Comparison of ENCODE assay signal across 34 mouse cellular contexts in genomic region chr6:106792486-106792885, GRCm38 (mm10). TPM values are rescaled to one million over a fixed set of nuclear protein-coding genes. Genes with fewer than 3 reads are reported as not detected.
"Had no signal": no experiment of that assay in that cellular context is flagged by ENCODE, and none has a peak within 500 bp of the region (broad histone marks: within the 10 kb centered on the region; RNA-seq: fewer than 3 reads in every experiment).

No protein-coding gene starts in this region.

- DNase-seq: cerebellum, adult 2 months; cerebellum, adult 8-10 months; cerebellum, adult 9-11 months; cerebellum, postnatal 10 days; cerebellum, postnatal 14 days; cerebellum, postnatal 25 days; cerebellum, postnatal 36 days; embryo, embryonic 11 days; forebrain, postnatal 0 days; gastrocnemius, adult 2 months; gastrocnemius, postnatal 10 days; gastrocnemius, postnatal 14 days; gastrocnemius, postnatal 25 days; heart, adult 11 months; heart, adult 18-20 months; heart, adult 2 months had no signal

- H3K9ac ChIP-seq: embryonic facial prominence, embryonic 12.5 days; embryonic facial prominence, embryonic 13.5 days; embryonic facial prominence, embryonic 15.5 days; forebrain, embryonic 12.5 days; forebrain, embryonic 13.5 days; forebrain, embryonic 15.5 days; forebrain, postnatal 0 days had no signal

- H3K9me3 ChIP-seq: embryonic facial prominence, embryonic 10.5 days; embryonic facial prominence, embryonic 12.5 days; embryonic facial prominence, embryonic 13.5 days; embryonic facial prominence, embryonic 15.5 days; forebrain, embryonic 10.5 days; forebrain, embryonic 12.5 days; forebrain, embryonic 13.5 days; forebrain, embryonic 15.5 days had no signal

- H3K4me2 ChIP-seq: embryonic facial prominence, embryonic 12.5 days; embryonic facial prominence, embryonic 13.5 days; embryonic facial prominence, embryonic 15.5 days; forebrain, embryonic 12.5 days; forebrain, embryonic 13.5 days; forebrain, embryonic 15.5 days had no signal

- H3K27me3 ChIP-seq: embryonic facial prominence, embryonic 12.5 days; embryonic facial prominence, embryonic 13.5 days; embryonic facial prominence, embryonic 15.5 days; forebrain, embryonic 12.5 days; forebrain, embryonic 13.5 days; forebrain, embryonic 15.5 days had no signal

- H3K27ac ChIP-seq: embryonic facial prominence, embryonic 10.5 days; embryonic facial prominence, embryonic 12.5 days; embryonic facial prominence, embryonic 13.5 days; embryonic facial prominence, embryonic 15.5 days; forebrain, embryonic 10.5 days; forebrain, embryonic 12.5 days; forebrain, embryonic 13.5 days; forebrain, embryonic 15.5 days; gastrocnemius, adult 2 months; heart, adult 2 months had no signal

- H3K4me3 ChIP-seq: embryonic facial prominence, embryonic 10.5 days; embryonic facial prominence, embryonic 12.5 days; embryonic facial prominence, embryonic 13.5 days; embryonic facial prominence, embryonic 15.5 days; erythroblast, embryonic 14.5 days; forebrain, embryonic 10.5 days; forebrain, embryonic 12.5 days; forebrain, embryonic 13.5 days; forebrain, embryonic 15.5 days; gastrocnemius, adult 2 months; heart, adult 2 months had no signal

- H3K4me1 ChIP-seq: embryonic facial prominence, embryonic 10.5 days; embryonic facial prominence, embryonic 12.5 days; embryonic facial prominence, embryonic 13.5 days; embryonic facial prominence, embryonic 15.5 days; forebrain, embryonic 10.5 days; forebrain, embryonic 12.5 days; forebrain, embryonic 13.5 days; forebrain, embryonic 15.5 days had no signal

RNA-seq across cellular contexts. Expression of gene Il5ra, which starts 43.6 kb away (rescaled TPM):
- total RNA-seq: forebrain, postnatal 0 days; gastrocnemius, adult 18-20 months; gastrocnemius, adult 2 months; gastrocnemius, adult 8-10 months; gastrocnemius, postnatal 10 days; gastrocnemius, postnatal 14 days; gastrocnemius, postnatal 25 days; heart, adult 8-10 months had no signal
- polyA plus RNA-seq: cerebellum, adult 2 months; cortical plate, adult 2 months; embryonic facial prominence, embryonic 10.5 days; embryonic facial prominence, embryonic 11.5 days; embryonic facial prominence, embryonic 12.5 days; embryonic facial prominence, embryonic 13.5 days; erythroblast, embryonic 14.5 days; forebrain, embryonic 10.5 days; forebrain, embryonic 11.5 days; forebrain, embryonic 12.5 days; forebrain, embryonic 13.5 days; forebrain, embryonic 14.5 days; forebrain, embryonic 16.5 days; frontal cortex, adult 2 months had no signal
